Mouse (Mus musculus) kidney, adult 8-10 months (tissue): ENCODE measurements around the gene Vmn2r100.

Experiments
- DNase-seq, 2 experiments: peaks; one replicate each; pipeline ENCODE4 v3.0.0; 2022

The Vmn2r100 gene

DNA sequence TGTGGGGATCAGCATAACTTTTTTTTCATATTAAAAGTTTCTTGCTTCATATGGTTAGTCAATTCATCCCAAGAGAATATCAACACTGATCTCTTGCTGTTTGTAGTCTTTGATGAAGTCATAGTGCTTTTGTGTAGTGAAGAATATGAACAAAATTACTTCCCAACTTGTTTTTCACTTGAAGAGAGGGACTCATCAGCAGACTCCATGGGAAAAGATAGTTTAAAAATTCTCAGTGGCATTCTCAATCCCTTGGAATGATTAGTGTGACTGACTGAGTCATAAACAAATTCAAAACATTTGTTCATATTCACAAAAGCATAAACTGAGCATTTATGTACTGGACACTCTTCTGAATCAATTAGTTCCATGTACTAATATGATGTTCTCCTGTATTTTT lies at the start of gene Vmn2r100:
Gene Vmn2r100, plus strand, starts transcription at position 301 of the 400 bp plus-strand sequence.
- DNase-seq, result no peak

DNA sequence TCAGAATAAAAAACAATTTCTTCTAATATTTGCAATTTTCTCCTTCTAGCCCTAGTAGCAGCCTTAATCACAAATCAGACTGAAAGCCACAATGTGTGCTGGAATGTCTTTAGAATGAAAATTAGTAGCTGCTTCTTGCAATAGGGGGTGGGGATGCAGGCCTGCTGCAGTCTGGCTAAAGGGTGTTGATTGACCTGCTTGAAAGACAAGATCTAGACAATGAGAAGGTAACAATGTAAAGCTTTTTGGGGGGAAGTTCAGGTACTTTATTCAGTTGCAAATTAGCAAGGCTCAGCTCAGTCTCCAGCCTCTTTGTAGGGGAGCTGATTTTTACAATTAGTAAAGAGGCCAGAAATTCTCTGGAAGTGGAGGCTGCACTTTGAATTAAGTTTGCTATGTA lies 21.7 kb upstream of the Vmn2r100 start:
- DNase-seq, result no peak

DNA sequence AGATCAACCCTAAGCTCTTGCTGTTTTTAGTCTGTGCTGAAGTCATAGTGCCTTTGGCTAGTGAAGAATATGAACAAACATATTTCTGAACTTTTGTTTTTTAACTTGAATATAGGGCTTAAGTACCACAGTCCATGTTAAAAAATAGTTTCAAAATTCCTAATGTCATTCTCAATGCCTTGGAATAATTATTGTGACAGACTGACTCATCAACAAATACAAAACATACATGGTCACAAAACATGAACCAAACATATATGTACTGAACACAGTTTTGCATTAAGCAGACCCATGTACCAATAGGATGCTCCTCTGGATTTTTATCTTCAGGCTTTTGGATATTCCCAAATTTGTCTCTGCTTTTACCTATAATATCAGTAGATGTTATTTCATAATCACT lies 72.4 kb downstream of the Vmn2r100 start, which contains the start of gene Vmn2r101:
Gene Vmn2r101, plus strand, starts transcription at position 301 of the 400 bp plus-strand sequence.
- DNase-seq, result no peak
